Mouse (Mus musculus): Measurements from ENCODE around the gene Hist1h2aa.

Hist1h2aa gene

DNA sequence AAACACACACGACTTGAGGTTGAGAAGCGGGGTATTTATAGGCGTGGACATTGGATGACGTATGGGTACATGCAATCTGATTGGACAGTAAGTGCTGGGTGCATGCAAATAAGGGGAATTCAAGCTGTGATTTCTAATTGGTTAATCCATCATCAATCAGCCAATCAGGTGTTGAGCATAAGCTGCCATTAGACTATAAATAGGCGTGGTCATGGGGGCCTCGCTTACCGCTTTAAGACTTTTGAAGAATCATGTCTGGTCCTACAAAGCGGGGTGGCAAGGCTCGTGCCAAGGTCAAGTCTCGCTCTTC lies at the start of gene Hist1h2aa:
TSS of gene Hist1h2aa (plus strand) at position 252 of the 310 bp plus-strand sequence.
- no peak for DNase-seq

DNA sequence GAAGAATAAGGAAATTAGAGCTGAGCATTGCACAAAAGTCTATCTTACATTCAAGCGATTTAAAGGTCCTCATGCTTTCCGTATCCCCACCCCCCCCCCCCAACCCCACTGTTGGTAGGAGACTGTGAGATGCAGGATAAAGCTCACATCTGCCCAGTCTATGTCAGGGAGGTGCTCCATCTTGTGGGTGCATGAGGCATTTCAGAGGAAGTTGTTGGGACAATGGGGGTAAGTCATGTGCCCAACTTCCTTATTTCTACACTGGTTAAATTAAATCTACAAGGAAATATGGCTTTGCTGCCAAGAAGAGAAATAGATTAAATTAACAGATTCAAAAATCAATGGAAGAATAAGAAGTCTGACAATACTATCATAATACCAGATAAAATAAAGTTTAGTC lies 48.7 kb upstream of the Hist1h2aa start:
- DNase-seq, result peak in 1 of 2 experiments; percentile 4

DNA sequence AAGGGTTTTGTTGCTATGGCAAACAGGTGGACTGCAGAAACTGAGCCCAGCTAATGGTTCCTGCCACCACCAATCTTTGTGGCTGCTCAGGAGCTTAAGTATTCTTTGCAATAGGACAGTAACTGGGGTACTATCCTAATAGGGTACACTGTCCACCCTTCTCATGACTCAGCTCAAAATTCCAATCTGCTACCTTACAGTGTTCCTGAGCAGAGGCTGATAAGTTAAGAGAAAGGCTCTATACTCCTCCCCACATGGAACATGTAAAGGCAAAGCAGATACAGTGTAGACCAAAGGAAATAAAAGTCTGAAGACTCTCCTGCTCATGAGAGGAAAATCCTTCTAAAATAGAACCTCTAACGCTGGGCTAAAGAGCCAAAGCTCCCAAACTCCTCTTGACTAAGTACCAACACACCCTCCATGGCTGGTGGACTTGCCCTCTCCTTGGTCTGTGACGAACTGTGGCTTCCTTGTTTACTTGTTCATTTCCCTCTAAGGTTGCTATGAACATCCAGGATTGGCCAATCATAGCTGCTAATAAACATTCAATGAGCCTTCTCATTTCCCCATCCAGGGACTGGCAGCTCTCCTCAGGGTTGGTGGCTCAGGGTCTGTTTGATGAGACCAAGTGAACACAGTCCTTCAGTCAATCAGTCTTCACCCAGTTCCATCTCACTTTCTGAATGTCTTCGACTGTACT lies 47.1 kb upstream of the Hist1h2aa start:
- DNase-seq, result no peak

DNA sequence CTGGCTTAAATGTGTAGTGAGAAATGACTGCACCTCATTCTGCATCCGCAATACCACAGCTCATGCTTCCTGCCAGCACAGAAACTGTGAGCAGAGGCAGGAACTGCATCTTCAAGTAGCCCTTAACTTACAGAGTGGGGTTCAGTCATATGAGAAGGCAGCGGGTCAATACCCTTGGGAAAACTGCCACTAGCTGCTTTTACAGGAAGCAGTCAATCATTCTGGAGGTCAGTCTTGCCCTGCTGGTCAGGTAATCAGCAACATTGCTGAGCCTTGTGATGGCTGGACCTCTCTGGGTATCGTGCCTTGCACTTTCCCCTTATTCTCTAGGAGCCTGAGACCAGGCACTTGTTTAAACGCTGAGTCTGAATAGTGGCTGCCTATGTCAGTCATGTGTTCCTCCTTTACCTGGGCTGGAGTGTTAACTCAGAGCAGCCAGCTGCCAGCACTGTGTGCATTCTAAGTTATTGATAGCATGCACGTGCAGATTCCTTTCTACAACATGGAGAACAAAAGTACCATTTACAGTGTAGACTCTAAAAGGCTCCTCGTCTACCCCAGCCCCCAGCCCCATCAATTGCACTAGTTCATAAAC lies 45.2 kb upstream of the Hist1h2aa start:
- DNase-seq, result no peak

DNA sequence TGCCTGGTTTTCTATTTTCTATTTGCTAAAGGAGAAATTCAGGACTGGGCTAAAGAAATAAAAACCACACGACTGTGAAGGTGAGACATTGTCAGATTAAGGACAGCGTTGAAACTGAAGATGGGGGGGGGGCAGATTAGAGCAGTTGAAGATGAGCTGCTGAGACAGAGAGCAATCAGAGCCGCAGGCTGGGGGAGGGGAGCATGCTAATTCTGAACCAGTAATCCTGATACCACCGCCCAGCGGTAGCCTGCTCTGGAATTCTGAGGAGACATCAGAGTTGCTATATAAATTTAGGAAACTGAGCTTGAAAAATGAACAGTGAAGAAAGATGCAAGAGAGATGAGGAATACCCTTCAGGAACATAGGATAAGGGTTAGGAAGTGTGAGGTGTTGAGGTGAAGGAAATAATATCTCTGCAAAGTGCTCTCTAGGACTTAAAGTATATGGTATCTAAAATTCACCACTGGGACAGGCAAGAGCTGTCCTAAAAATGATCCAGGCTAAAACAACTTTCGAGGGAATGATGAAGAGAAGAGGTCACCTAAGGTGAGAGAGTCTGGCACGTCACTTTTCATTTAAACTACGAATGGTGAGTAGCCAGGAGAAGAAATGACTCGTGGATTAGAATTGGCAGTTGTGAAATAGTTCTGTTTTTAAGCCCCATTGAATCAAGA lies 41.5 kb upstream of the Hist1h2aa start:
- peak; percentile 24 to 35 for DNase-seq

DNA sequence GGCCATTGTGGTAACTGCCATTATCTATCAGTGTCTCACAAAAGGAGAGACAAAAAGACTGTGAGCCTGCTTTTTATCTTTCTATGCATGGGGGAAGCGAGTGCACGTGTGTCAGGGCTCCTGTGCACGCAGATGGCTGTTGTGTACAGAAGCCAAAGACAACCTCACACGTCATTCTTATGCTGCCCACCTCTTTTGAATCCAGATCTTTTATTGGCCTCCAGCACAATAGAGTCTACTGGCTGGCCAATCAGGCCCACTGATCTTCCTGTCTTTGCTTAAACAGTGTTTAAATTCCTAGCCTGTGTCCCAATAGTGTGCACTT lies 41.0 kb upstream of the Hist1h2aa start:
- no peak for DNase-seq

DNA sequence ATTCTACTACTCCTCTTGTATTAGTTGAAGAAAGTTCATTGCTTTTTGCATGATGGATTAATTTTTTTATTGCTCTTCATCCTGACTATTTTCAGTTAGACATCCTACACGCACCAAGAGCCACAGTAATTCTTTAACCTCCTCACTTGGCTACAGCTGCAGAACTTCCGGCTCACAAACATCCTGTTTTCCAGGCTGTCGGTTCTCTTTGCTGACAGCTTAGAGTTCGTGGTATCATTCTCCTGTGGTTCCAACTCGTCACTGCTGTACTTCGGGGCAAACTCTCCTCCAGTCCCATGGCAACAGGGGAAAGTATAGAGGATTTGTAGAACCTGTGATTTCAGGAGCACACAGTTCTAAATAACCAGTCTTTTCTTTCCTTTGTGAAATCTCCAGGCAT lies 36.0 kb upstream of the Hist1h2aa start:
- no peak for DNase-seq

DNA sequence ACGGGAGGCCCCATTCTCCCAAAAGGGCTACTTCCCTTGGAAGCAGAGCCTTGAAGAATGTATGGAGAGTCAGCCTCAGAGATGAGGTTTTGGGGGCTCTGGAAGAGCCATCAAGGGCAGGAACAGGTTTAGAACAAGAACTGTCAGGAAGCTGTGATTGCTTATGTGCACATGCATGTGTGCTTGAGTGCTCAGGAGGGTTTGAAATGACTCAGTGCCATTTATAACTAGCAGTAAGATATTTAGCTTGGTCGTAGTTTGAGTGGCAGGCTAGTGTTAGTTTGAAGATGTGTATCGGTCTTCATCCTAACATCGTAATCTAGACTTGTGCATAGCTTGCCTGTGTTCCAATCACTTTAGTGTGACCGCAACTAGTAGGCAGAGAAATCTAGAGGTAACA lies 27.4 kb upstream of the Hist1h2aa start:
- no peak for DNase-seq

DNA sequence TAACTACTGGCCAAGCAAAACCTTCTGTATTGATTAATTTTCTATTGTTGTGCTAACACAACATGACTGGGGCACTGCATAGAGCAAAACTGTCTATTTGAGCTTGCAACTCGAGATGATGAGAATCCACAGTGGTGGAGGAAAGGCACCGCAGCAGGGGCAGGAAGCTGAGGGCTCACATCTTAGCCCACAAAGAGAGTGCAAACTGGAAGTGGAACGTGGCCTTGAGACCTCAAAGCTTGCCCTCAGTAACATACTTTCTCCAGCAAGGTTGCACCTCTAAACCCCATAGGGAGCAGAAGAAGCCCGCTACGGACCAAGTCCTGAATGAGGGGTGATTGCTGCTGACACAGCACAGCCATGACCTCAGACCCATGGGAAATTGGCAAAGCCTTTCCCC lies 24.1 kb upstream of the Hist1h2aa start:
- no peak for DNase-seq

DNA sequence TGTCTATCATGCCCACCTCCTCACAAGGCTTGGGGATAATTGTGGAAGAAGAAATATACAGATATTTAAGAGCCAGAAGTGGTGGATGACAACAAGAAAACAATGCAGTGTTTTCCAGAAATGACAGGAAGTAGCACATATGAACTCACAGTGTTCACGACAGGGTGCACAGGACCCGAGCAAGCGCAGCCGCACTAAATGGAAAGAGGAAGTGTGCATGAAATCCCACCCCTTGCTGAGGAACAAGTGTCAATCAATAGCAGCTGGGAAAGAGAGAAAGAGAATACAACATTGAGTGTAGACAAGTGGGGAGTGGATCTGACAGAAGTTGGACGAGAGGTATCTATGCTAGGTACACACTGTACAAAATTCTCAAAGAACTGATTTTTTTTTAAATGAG lies 22.9 kb upstream of the Hist1h2aa start:
- no peak for DNase-seq

DNA sequence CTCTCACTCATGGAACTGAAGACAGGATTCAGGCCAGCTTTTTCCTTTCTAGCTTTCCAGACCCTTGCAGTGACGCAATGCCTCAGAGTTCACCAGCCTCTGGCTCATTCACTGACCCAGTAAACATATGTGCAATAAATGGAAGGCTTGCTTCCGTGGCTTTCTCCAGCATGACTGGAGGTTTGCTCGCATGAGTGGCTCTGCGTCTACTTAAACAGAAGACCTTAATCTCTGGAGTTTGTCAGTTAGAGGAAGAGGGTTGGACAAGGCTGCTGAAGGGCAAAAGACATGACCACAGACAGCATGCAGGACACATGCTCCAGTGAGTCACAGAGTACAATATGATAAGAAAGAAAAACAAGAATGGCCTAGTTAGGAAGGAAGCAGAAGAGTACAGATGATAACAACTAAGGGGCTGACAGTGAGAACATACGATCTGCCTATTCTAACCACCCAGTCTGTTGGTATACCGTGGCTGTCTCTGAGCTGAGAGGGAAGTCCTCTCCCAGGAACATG lies 20.4 kb upstream of the Hist1h2aa start:
- no peak for DNase-seq

DNA sequence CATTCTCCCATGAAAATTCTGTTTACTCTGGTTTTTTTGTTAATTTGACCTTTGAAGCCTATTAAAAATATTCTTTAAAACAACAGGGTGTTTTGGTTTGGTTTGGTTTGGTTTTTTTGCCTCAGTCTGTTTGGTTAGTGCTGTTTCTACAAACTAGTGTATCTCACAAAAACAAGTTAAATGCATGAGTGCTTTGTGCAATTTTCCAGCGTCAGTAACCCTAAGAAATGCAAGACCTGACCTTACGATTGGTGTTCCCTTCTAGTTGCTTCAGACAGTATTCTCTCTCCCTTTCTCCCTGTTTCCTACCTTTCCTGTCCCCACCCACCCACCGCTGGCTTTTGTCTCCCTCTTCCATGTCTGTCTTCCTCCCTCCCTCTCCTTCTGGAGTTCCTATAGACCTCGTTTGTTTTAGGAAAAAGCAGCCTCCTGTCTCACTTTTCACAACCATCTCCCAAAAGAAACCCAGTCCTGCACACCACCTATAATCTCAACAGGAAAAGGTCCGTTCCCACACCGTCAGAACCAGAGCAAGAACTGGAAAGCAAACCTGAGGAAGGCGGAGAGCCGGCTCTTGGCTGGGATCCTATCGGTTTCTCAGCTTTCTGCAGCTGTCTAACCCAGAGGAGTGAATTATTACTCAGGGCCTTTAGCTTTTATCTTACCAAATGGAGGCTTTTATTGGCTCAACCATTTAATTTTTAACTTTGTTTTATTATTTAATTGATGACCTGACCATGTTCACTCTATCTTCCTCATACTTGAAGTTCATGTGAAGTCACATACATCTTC lies 19.7 kb upstream of the Hist1h2aa start, which contains the start of gene Slc17a4:
TSS of gene Slc17a4 (minus strand) at position 634 of the 792 bp plus-strand sequence.
- DNase-seq, result no peak

DNA sequence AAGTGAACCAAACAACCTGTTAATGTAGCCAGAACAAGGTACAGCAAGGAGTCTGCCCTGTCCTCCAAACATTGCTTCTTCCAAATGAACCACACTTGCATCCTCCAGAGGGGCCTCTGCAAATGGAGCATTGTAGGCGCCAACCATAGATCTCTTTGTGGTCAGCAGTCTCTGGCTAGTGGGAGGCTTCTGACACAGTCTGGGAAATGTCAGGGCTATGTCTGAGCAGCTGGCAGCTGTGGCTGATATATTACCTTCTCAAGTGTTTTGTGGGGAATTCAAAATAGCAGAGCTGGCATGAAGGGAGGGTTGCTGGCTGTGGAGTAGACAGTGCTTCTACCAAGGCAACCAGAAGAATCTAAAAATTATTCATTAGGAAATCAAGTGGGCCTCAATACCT lies 18.1 kb upstream of the Hist1h2aa start:
- no peak for DNase-seq

DNA sequence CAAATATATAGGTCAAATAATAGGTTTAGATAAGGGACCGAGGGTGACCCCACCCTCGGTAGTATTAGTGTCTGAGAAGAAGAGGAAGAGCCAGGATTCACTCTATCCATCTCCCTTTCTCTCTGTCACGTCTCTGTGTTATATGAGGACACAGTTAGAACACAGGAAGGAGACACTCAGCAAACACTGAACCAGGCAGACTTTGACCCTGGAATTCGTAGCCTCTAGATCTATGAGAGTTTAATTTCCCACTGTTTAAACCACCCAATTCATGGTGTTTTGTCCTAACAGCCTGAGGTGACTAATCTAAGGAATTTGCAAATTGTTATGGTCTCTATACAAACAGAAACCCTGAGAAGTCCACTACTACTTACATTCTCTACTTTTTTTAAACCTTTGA lies 16.6 kb upstream of the Hist1h2aa start:
- no peak for DNase-seq

DNA sequence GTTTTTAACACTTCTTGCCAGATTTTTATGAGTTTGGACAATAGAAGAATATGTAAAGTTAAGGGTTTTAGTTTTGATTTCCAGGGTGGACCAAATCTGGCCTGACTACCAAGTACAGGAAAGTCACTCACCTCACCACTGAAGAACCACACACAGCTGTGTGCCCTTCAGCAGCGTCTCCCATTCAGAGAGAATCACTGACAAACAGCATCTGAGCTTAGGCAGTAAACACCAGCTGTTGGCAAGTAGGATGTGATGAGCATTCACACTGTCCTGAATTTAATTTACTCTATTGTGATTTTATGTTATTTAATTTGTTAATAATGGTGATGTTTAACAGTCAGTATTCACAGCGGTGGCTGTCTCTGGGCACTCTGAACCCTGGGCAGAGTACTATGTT lies 8.5 kb upstream of the Hist1h2aa start:
- no peak for DNase-seq

DNA sequence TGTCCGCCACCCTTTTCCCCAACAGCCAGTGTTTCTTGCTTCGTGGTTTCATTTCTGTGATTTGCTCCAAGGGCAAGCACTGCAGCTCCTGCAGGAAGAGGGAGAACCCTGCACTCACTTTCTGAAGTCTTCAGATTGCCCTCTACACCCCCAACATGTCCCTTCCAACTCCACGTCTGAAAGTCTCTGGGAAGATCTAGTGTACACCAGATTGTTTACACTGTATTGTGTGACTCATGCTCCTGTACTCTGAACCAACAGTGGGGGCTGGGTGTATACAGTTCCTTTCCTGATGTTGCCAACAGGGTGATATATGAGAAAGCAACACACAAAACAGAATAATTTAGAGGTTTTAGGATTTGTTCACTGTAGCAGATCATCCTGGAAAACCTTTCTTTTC lies 5.6 kb upstream of the Hist1h2aa start:
- DNase-seq, result no peak

DNA sequence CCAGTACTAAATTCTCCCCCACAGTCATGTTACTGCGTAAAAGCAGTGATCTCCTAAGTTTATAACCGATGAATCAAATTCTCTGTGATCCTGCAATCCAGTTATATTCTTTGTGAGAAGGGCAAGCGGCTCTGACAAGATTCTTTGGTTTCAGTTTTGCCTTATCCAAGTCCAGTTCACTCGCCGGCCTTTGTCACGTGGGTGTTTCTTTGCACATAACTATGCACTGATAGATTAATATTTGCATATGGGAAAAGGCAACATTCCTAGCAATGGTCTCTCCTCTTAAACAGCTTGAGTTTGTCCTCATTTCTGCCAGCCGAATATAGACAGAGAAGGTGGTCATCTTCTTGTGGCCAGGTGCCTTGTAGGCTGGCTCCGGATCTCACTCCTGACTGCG lies 3.8 kb upstream of the Hist1h2aa start:
- no peak for DNase-seq

DNA sequence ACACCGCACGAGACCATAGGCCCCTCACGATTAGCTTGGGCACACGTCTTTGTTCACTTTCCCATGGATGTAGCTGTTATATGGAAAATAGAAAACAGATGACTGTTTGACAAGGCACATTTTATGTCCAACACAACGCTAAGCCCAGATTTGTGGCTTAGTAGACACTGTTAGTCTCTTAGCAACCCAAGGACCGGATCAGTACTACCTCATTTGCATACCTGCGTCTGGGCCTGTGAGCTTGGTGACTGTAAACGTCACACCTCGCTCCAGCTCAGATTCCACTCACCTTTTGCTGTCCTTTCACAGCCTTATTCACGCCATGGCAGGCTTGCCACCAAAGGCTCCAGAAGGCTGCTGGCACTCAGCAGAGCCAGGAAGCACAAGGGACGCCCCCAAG lies 3.4 kb upstream of the Hist1h2aa start:
- no peak for DNase-seq

DNA sequence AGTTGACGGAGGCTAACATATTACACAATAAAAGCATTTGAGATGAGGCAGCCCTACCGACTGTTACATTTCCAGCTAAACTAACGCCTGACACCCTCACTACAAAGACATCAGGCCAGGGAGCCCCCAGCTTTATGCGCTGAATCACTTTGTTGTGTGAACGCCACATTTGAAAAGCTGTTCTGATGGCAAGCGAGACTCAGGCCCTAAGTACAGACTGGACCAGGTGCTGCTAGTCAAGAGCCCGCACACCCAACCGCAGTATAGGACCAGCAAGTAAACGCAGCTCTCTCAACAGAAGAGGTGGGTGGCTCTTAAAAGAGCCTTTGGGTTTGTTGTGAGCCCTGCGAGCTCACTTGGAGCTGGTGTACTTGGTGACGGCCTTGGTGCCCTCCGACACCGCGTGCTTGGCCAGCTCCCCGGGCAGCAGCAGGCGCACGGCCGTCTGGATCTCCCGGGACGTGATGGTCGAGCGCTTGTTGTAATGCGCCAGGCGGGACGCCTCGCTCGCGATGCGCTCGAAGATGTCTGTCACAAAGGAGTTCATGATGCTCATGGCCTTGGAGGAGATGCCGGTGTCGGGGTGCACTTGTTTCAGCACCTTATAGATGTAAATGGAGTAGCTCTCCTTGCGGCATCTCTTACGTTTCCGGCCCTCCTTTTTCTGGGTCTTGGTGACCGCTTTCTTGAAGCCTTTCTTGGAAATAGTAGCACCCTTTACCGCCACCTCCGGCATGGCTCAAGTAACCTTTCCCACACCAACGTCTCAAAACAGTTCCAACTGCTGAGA lies 646 bp upstream of the Hist1h2aa start, which contains the start of gene Hist1h2ba:
TSS of gene Hist1h2ba (minus strand) at position 736 of the 790 bp plus-strand sequence.
- no peak for DNase-seq

DNA sequence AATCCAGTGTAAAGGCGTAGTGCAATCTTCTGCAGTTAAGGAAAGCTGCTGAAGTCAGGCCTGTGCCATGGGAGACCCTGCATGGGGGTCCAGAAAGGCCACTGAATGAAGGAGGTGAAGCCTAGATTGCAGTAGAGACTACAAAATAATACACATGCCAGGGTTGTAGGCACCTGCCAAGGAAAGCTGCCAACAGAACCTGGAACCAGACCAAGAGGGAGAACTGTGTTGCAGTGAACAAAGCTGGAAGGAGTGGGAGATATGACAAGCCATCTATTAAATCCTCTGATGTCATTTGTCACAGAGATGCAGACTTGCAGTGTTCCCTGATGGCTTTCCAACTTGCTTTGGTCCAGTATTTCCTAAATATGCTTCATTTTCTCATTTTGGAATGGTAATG lies 4.4 kb downstream of the Hist1h2aa start:
- peak; percentile 96 for DNase-seq

DNA sequence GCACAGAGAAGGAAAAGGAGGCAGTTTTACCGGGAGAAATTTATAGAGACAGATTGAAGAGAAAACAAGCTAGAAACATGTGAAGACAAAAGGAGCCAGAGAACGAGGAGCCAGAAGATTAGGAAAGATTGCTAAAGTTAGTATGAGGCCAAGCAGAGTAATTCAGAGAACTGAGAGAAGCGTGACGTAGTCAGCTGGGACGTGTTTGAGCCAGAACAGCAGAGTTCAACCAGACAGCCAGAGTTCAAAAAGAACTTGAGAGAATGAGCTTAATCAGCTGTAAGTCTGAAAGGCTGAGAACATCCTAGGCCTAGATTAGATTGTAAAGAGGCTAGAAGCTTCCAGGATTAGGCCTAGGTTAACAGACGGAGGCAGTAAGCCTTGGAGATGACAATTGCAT lies 6.0 kb downstream of the Hist1h2aa start:
- no peak for DNase-seq

DNA sequence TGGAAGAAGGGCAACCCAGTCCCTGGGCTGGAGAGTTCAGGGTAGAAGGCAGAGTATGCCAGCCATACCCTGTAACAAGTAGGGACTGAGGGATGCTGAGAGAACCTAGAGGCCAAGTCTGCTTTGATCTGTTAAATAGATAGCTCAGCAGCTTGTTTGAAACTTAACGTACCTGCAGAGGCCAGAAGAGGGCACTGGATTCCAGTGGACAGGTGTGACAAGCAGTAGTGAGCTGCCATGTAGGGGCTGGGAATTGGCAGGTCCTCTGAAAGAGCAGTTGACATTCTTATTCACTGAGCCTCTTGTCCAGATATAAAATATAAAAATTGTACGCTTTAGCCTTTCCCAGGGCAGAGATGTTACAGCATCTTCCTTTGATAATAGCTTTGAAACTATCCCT lies 8.6 kb downstream of the Hist1h2aa start:
- DNase-seq, result peak in 1 of 2 experiments; percentile 13

DNA sequence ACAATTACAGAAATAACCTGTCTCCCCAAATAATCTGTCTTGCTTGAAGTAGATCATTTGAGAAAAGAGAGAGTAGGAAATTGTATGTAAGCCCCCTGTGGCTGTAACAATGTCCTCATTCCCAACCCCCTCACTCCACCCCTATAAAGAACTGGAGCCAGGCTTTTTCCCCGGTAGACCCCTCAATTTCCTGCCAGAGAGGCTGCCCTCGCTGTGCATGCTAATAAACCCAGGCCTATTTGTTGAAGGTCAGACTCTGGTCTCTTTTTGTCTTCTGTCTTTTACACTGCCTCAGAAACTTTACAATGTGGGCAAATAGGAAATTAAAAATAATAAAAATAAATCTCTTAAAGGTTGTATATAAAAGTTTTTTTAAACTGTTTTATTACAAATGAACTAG lies 12.0 kb downstream of the Hist1h2aa start:
- no peak for DNase-seq
